Mouse (Mus musculus) cerebellum, postnatal 10 days (tissue): Measurements from ENCODE around the gene Vdac2.
A peak's percentile ranks its signal among the peaks of the same experiment; 100 is the strongest.

Experiments
- DNase-seq, 2 experiments: peaks; one replicate each; pipeline ENCODE4 v3.0.0; 2021; ENCODE audit warnings: mixed read lengths in 2 of 2

Gene Vdac2

GRCm38 (mm10) chr14:21853456-21854109, 28.5 kb downstream of the Vdac2 start:
- DNase-seq = peak; percentile 86 to 89

- DNase-seq = no peak
Measured at GRCm38 (mm10) chr14:21854271-21854670, 29.2 kb downstream of the Vdac2 start.

- DNase-seq = no peak
Measured at GRCm38 (mm10) chr14:21855961-21856360, 30.9 kb downstream of the Vdac2 start.

- no peak for DNase-seq
Measured at GRCm38 (mm10) chr14:21856886-21857285, 31.8 kb downstream of the Vdac2 start.

GRCm38 (mm10) chr14:21866291-21866690, 41.3 kb downstream of the Vdac2 start:
- no peak for DNase-seq

- no peak for DNase-seq
Measured at GRCm38 (mm10) chr14:21866816-21867215, 41.8 kb downstream of the Vdac2 start.

- DNase-seq = no peak
Measured at GRCm38 (mm10) chr14:21890430-21890829, 65.4 kb downstream of the Vdac2 start.

- peak in 1 of 2 experiments; percentile 16 for DNase-seq
Measured at GRCm38 (mm10) chr14:21891581-21892340, 66.7 kb downstream of the Vdac2 start.

GRCm38 (mm10) chr14:21892341-21892659, 67.3 kb downstream of the Vdac2 start:
- no peak for DNase-seq
